Mouse (Mus musculus): ENCODE measurements at regions not wholly inside any gene's neighbourhood (a gene's known extent, or its start where the extent isn't known, plus 50 kb on each side); places are given as distances from the start of the nearest gene placed in this dataset.

GRCm38 (mm10) chr4:82149957-82150356 lies 555.6 kb downstream of the Nfib start:
- ATAC-seq = no peak
- no peak overlapping the region for H3K4me2 ChIP-seq (ENCODE audit: low read depth)
- no peaks in the 10 kb centered on the region for H3K27me3 ChIP-seq (ENCODE audit: insufficient read depth, low read length)
- DNase-seq = no peak
- no peak overlapping the region for H3K4me3 ChIP-seq (ENCODE audit: low read depth, low read length)
- no peaks in the 10 kb centered on the region for H3K36me3 ChIP-seq (ENCODE audit: insufficient read depth)
- H3K9me3 ChIP-seq (ENCODE audit: low read length) = no peaks in the 10 kb centered on the region
- WGBS = 56% methylated on average over 1 of the region's 1 CpGs
- no peak overlapping the region for H3K27ac ChIP-seq (ENCODE audit: low read depth, low read length)
- H3K4me1 ChIP-seq (ENCODE audit: insufficient read depth) = no peaks in the 10 kb centered on the region
- no peak overlapping the region for H3K9ac ChIP-seq
- no peak for TF ChIP-seq CTCF (IDR thresholded peaks at IDR 0.05; ENCODE audit: low read depth)

- 46% methylated on average over 6 of the region's 6 CpGs for WGBS
- no peak for ATAC-seq
- H3K27ac ChIP-seq (ENCODE audit: low read depth, low read length) = no peak overlapping the region
- no peak overlapping the region for H3K4me3 ChIP-seq (ENCODE audit: low read depth, low read length)
- no peak overlapping the region for H3K4me2 ChIP-seq (ENCODE audit: low read depth)
- H3K9me3 ChIP-seq (ENCODE audit: low read length) = no peaks in the 10 kb centered on the region
- no peaks in the 10 kb centered on the region for H3K27me3 ChIP-seq (ENCODE audit: insufficient read depth, low read length)
- no peaks in the 10 kb centered on the region for H3K36me3 ChIP-seq (ENCODE audit: insufficient read depth)
- H3K9ac ChIP-seq = no peak overlapping the region
- no peaks in the 10 kb centered on the region for H3K4me1 ChIP-seq (ENCODE audit: insufficient read depth)
- no peak for DNase-seq
- TF ChIP-seq CTCF (IDR thresholded peaks at IDR 0.05; ENCODE audit: low read depth) = no peak
Measured at GRCm38 (mm10) chr4:82148129-82149064, 557.2 kb downstream of the Nfib start.

- no peak overlapping the region for H3K4me3 ChIP-seq (ENCODE audit: low read depth, low read length)
- WGBS = 62% methylated on average over 3 of the region's 3 CpGs
- no peak overlapping the region for H3K27ac ChIP-seq (ENCODE audit: low read depth, low read length)
- H3K4me1 ChIP-seq (ENCODE audit: insufficient read depth) = no peaks in the 10 kb centered on the region
- no peak for DNase-seq
- ATAC-seq = no peak
- no peak overlapping the region for H3K4me2 ChIP-seq (ENCODE audit: low read depth)
- no peak for TF ChIP-seq CTCF (IDR thresholded peaks at IDR 0.05; ENCODE audit: low read depth)
- H3K27me3 ChIP-seq (ENCODE audit: insufficient read depth, low read length) = no peaks in the 10 kb centered on the region
- no peak overlapping the region for H3K9ac ChIP-seq
- no peaks in the 10 kb centered on the region for H3K9me3 ChIP-seq (ENCODE audit: low read length)
- no peaks in the 10 kb centered on the region for H3K36me3 ChIP-seq (ENCODE audit: insufficient read depth)
Measured at GRCm38 (mm10) chr4:82142391-82142790, 563.2 kb downstream of the Nfib start.

GRCm38 (mm10) chr4:82139806-82140205 lies 565.7 kb downstream of the Nfib start:
- Histone ChIP-seq H3K27ac (ENCODE audit: low read depth, low read length) (no peak overlapping the region), H3K4me2 (ENCODE audit: low read depth) (no peak overlapping the region), H3K4me1 (ENCODE audit: insufficient read depth) (no peaks in the 10 kb centered on the region), H3K4me3 (ENCODE audit: low read depth, low read length) (no peak overlapping the region), H3K9me3 (ENCODE audit: low read length) (no peaks in the 10 kb centered on the region), H3K36me3 (ENCODE audit: insufficient read depth) (no peaks in the 10 kb centered on the region), H3K27me3 (ENCODE audit: insufficient read depth, low read length) (no peaks in the 10 kb centered on the region), H3K9ac (no peak overlapping the region)
- no peak for ATAC-seq
- no peak for TF ChIP-seq CTCF (IDR thresholded peaks at IDR 0.05; ENCODE audit: low read depth)
- WGBS = 92% methylated on average over 6 of the region's 6 CpGs
- DNase-seq = no peak

GRCm38 (mm10) chr4:82139016-82139415 lies 566.5 kb downstream of the Nfib start:
- no peaks in the 10 kb centered on the region for H3K4me1 ChIP-seq (ENCODE audit: insufficient read depth)

GRCm38 (mm10) chr4:82132851-82133250 lies 572.7 kb downstream of the Nfib start:
- WGBS = 80% methylated on average over 3 of the region's 3 CpGs
- H3K27ac ChIP-seq (ENCODE audit: low read depth, low read length) = no peak overlapping the region
- no peaks in the 10 kb centered on the region for H3K9me3 ChIP-seq (ENCODE audit: low read length)
- no peak overlapping the region for H3K9ac ChIP-seq
- no peak overlapping the region for H3K4me3 ChIP-seq (ENCODE audit: low read depth, low read length)
- ATAC-seq (no peak), DNase-seq (peak; percentile 26)
- no peaks in the 10 kb centered on the region for H3K27me3 ChIP-seq (ENCODE audit: insufficient read depth, low read length)
- no peaks in the 10 kb centered on the region for H3K36me3 ChIP-seq (ENCODE audit: insufficient read depth)
- no peaks in the 10 kb centered on the region for H3K4me1 ChIP-seq (ENCODE audit: insufficient read depth)
- no peak for TF ChIP-seq CTCF (IDR thresholded peaks at IDR 0.05; ENCODE audit: low read depth)
- H3K4me2 ChIP-seq (ENCODE audit: low read depth) = no peak overlapping the region

More at GRCm38 (mm10) chr4:82139016-82139415, 566.5 kb downstream of the Nfib start:
- Histone ChIP-seq H3K4me3 (ENCODE audit: low read depth, low read length) (no peak overlapping the region), H3K9me3 (ENCODE audit: low read length) (no peaks in the 10 kb centered on the region), H3K4me2 (ENCODE audit: low read depth) (no peak overlapping the region), H3K27ac (ENCODE audit: low read depth, low read length) (no peak overlapping the region), H3K27me3 (ENCODE audit: insufficient read depth, low read length) (no peaks in the 10 kb centered on the region), H3K36me3 (ENCODE audit: insufficient read depth) (no peaks in the 10 kb centered on the region), H3K9ac (no peak overlapping the region)
- WGBS = 100% methylated on average over 1 of the region's 1 CpGs
- ATAC-seq = no peak
- no peak for DNase-seq
- TF ChIP-seq CTCF (IDR thresholded peaks at IDR 0.05; ENCODE audit: low read depth) = no peak

GRCm38 (mm10) chr4:82132326-82132725 lies 573.2 kb downstream of the Nfib start:
- no peak for ATAC-seq
- Histone ChIP-seq H3K4me1 (ENCODE audit: insufficient read depth) (no peaks in the 10 kb centered on the region), H3K9ac (no peak overlapping the region), H3K4me2 (ENCODE audit: low read depth) (no peak overlapping the region), H3K4me3 (ENCODE audit: low read depth, low read length) (no peak overlapping the region), H3K27ac (ENCODE audit: low read depth, low read length) (no peak overlapping the region), H3K27me3 (ENCODE audit: insufficient read depth, low read length) (no peaks in the 10 kb centered on the region), H3K9me3 (ENCODE audit: low read length) (no peaks in the 10 kb centered on the region), H3K36me3 (ENCODE audit: insufficient read depth) (no peaks in the 10 kb centered on the region)
- 86% methylated on average over 4 of the region's 4 CpGs for whole genome bisulfite sequencing
- DNase-seq = no peak
- no peak for TF ChIP-seq CTCF (IDR thresholded peaks at IDR 0.05; ENCODE audit: low read depth)
